Mouse (Mus musculus) bone marrow, adult 2 months (tissue): ENCODE results near the gene Magi2. TPM values are rescaled to one million over a fixed set of nuclear protein-coding genes. Genes with fewer than 3 reads are reported as not detected.
"Not testable (repeated sequence)": the region's sequence is repeated elsewhere in the genome, so short reads cannot be mapped to it uniquely, and the experiment has no call there.

Experiments used
- H3K27ac ChIP-seq: fragments of 200-500 bp; 2 replicates; pipeline ENCODE4 v1.5.1; 2012; ENCODE audit warnings: low read depth, mild to moderate bottlenecking, control low read depth, inconsistent platforms, low read length; ENCODE audit not compliant: control insufficient read depth, poor library complexity, insufficient read depth
- H3K4me1 ChIP-seq: fragments of 200-500 bp; 2 replicates; pipeline ENCODE4 v1.6.1; 2011; ENCODE audit warnings: low read length; ENCODE audit not compliant: control insufficient read depth, insufficient read depth
- H3K4me3 ChIP-seq: fragments of 200-500 bp; replicated peaks from 2 replicates; pipeline ENCODE3; 2011; ENCODE audit warnings: mild to moderate bottlenecking, low read depth, low read length, control low read depth; ENCODE audit not compliant: control insufficient read depth
- CTCF ChIP-seq: fragments of 200-500 bp; IDR thresholded peaks from 2 replicates; pipeline ENCODE4 v1.5.1; 2011; ENCODE audit warnings: low read length, control low read depth; ENCODE audit not compliant: control insufficient read depth, insufficient read depth
- POLR2A ChIP-seq: fragments of 200-500 bp; IDR thresholded peaks from 2 replicates; pipeline ENCODE4 v1.6.1; 2011; ENCODE audit warnings: low read depth, mild to moderate bottlenecking, control low read depth, low read length, borderline replicate concordance; ENCODE audit not compliant: control insufficient read depth
- WGBS: fragments of 180-500 bp; shearing (Covaris S2); methylation state at CpG from one replicate; pipeline ENCODE4 v1.1.7; 2018; 5-methylcytosine and 5-hydroxymethylcytosine counted together
- polyA plus RNA-seq: library from polyadenylated mRNA; stranded (reverse); fragments of >200 nt; gene quantifications from 2 replicates; pipeline ENCODE4 v1.2.4, GENCODE M21; 2011; ENCODE audit warnings: low replicate concordance; ENCODE audit not compliant: missing spikeins, insufficient read depth, insufficient read length

Magi2 gene
- polyA plus RNA-seq, 1 experiment = 0.47 TPM

- H3K27ac ChIP-seq = no peak overlapping the region
- H3K4me1 ChIP-seq = no peaks in the 10 kb centered on the region
- WGBS = 40% methylated on average over 16 of the region's 16 CpGs
- TF ChIP-seq CTCF (no peak), POLR2A (no peak)
- H3K4me3 ChIP-seq = no peak overlapping the region
These were observed 1285.7 kb downstream of the Magi2 start for GRCm38 (mm10) chr5:20512377-20513126.

- 75% methylated on average over 9 of the region's 9 CpGs for WGBS
- Histone ChIP-seq H3K27ac (no peak overlapping the region), H3K4me3 (no peak overlapping the region), H3K4me1 (no peaks in the 10 kb centered on the region)
- TF ChIP-seq CTCF = no peak
- TF ChIP-seq POLR2A = no peak
These were observed 1294.8 kb downstream of the Magi2 start for GRCm38 (mm10) chr5:20521639-20522038.

GRCm38 (mm10) chr5:20522047-20522446 lies 1295.2 kb downstream of the Magi2 start:
- H3K4me3 ChIP-seq = no peak overlapping the region
- TF ChIP-seq CTCF (no peak), POLR2A (no peak)
- no peaks in the 10 kb centered on the region for H3K4me1 ChIP-seq
- H3K27ac ChIP-seq = no peak overlapping the region
- WGBS = 92% methylated on average over 13 of the region's 13 CpGs

GRCm38 (mm10) chr5:20523776-20524175 lies 1296.9 kb downstream of the Magi2 start:
- H3K27ac ChIP-seq = no peak overlapping the region
- H3K4me3 ChIP-seq = no peak overlapping the region
- H3K4me1 ChIP-seq = no peaks in the 10 kb centered on the region
- TF ChIP-seq POLR2A (no peak), CTCF (no peak)

- not testable (repeated sequence) for H3K4me3 ChIP-seq, H3K27ac ChIP-seq, H3K4me1 ChIP-seq
- WGBS = 64% methylated on average over 3 of the region's 4 CpGs
These were observed 1299.8 kb downstream of the Magi2 start for GRCm38 (mm10) chr5:20526588-20526987.

- WGBS = 73% methylated on average over 3 of the region's 3 CpGs
- Histone ChIP-seq H3K27ac (no peak overlapping the region), H3K4me3 (no peak overlapping the region), H3K4me1 (no peaks in the 10 kb centered on the region)
- TF ChIP-seq POLR2A (no peak), CTCF (no peak)
These were observed 1309.7 kb downstream of the Magi2 start for GRCm38 (mm10) chr5:20536544-20536943.

- Histone ChIP-seq H3K27ac (no peak overlapping the region), H3K4me1 (no peaks in the 10 kb centered on the region), H3K4me3 (no peak overlapping the region)
- 79% methylated on average over 8 of the region's 8 CpGs for WGBS
- no peak for TF ChIP-seq CTCF
- no peak for TF ChIP-seq POLR2A
These were observed 1310.7 kb downstream of the Magi2 start for GRCm38 (mm10) chr5:20537369-20538022.

GRCm38 (mm10) chr5:20544374-20544773 lies 1317.5 kb downstream of the Magi2 start:
- Histone ChIP-seq H3K4me1 (no peaks in the 10 kb centered on the region), H3K4me3 (no peak overlapping the region), H3K27ac (no peak overlapping the region)
- 64% methylated on average over 5 of the region's 5 CpGs for WGBS
- TF ChIP-seq POLR2A (no peak), CTCF (no peak)
